In the genomic region with DNA sequence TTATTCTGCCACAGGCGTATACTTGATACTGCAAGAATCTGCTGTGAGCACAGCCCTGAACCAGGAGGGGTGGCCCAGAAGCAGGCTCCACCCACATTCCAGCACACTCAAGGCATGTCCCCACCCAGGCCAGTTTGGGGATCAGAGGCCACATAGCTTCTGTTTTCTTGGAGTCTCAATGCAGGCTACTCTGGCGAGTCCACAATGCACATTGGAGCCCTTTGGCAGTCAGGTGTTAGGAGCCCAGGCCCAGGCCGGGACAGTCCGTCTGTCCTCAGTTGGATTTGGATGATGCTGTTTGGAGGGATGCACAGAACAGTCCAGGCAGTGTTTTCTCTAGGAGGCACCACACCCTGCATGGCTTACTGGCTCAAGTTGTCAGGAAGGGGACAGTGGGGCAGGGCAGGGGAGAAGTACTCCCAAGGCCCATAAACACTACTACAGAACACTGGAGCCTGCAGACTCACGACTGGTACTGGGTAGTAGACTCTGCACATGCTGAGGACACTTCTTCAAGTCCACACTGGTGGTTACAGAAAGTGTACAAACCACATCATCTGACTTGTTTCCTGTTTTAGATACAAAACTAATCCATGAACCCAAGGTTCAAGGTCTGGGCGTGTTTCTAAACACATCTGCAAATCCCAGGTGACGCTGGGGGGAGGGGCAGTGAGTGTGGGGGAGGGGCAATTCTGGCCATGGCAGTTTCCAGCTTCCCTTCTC, we compare ENCODE assay signal across 8 mouse cellular contexts. TPM values are rescaled to one million over a fixed set of nuclear protein-coding genes. Genes with fewer than 3 reads are reported as not detected.
DNase-seq lines count a peak whose midpoint lies in the region; ATAC-seq lines count a peak whose summit lies in the region.

No protein-coding gene starts in this region.

- peak; percentile 50 for DNase-seq in adrenal gland, postnatal 14 days
- no peak for DNase-seq in adrenal gland, adult 2 months
- peak; percentile 95 for DNase-seq in ES-CJ7 (ENCODE audit: low read depth, low spot score)
- DNase-seq in natural killer cell, adult 2 months (ENCODE audit: low spot score in 2 of 2) = no peak
- DNase-seq in spleen, postnatal 36 days (ENCODE audit: low spot score in 2 of 2) = no peak

- H3K27ac ChIP-seq in heart, embryonic 15.5 days = peak overlapping the region; percentile 53
- H3K27ac ChIP-seq in limb, embryonic 12.5 days = peak overlapping the region; percentile 83
- peak overlapping the region; percentile 33; the same call in 1 of the 2 replicates for H3K27ac ChIP-seq in neural tube, embryonic 13.5 days (replicated peaks)

- H3K4me1 ChIP-seq in heart, embryonic 15.5 days (replicated peaks) = peaks cover 25% of the 10 kb centered on the region
- H3K4me1 ChIP-seq in limb, embryonic 12.5 days (replicated peaks) = peaks cover 23% of the 10 kb centered on the region
- peaks cover 18% of the 10 kb centered on the region for H3K4me1 ChIP-seq in neural tube, embryonic 13.5 days (replicated peaks)

- no peak overlapping the region for H3K9ac ChIP-seq in heart, embryonic 15.5 days
- H3K9ac ChIP-seq in limb, embryonic 12.5 days (replicated peaks) = no peak overlapping the region
- H3K9ac ChIP-seq in neural tube, embryonic 13.5 days = no peak overlapping the region

- no peaks in the 10 kb centered on the region for H3K27me3 ChIP-seq in heart, embryonic 15.5 days
- H3K27me3 ChIP-seq in limb, embryonic 12.5 days = no peaks in the 10 kb centered on the region
- no peaks in the 10 kb centered on the region for H3K27me3 ChIP-seq in neural tube, embryonic 13.5 days

- no peak overlapping the region for H3K4me3 ChIP-seq in heart, embryonic 15.5 days
- H3K4me3 ChIP-seq in limb, embryonic 12.5 days (replicated peaks) = no peak overlapping the region
- no peak overlapping the region for H3K4me3 ChIP-seq in neural tube, embryonic 13.5 days

- 34% methylated on average over 7 of the region's 7 CpGs for WGBS in heart, embryonic 15.5 days
- 30% methylated on average over 7 of the region's 7 CpGs for WGBS in limb, embryonic 12.5 days
- WGBS in neural tube, embryonic 13.5 days = 45% methylated on average over 7 of the region's 7 CpGs

- H3K4me2 ChIP-seq in heart, embryonic 15.5 days = no peak overlapping the region
- no peak overlapping the region for H3K4me2 ChIP-seq in limb, embryonic 12.5 days
- no peak overlapping the region for H3K4me2 ChIP-seq in neural tube, embryonic 13.5 days

- H3K9me3 ChIP-seq in heart, embryonic 15.5 days (replicated peaks) = no peaks in the 10 kb centered on the region
- no peaks in the 10 kb centered on the region for H3K9me3 ChIP-seq in limb, embryonic 12.5 days
- no peaks in the 10 kb centered on the region for H3K9me3 ChIP-seq in neural tube, embryonic 13.5 days

- H3K36me3 ChIP-seq in heart, embryonic 15.5 days = peaks cover 27% of the 10 kb centered on the region
- H3K36me3 ChIP-seq in limb, embryonic 12.5 days = peaks cover 54% of the 10 kb centered on the region
- peaks cover 51% of the 10 kb centered on the region for H3K36me3 ChIP-seq in neural tube, embryonic 13.5 days

- ATAC-seq in heart, embryonic 15.5 days (replicated peaks; ENCODE audit: insufficient number of reproducible peaks, insufficient read depth, low FRiP score, low read depth) = peak; percentile 38; the same call in 1 of the 2 replicates
- no peak for ATAC-seq in limb, embryonic 12.5 days (ENCODE audit: insufficient number of reproducible peaks, insufficient read depth, low FRiP score, low TSS enrichment, low read depth)
- no peak for ATAC-seq in neural tube, embryonic 13.5 days (ENCODE audit: low read depth)

RNA-seq across cellular contexts. Expression of gene Sec16a, which starts 13.5 kb away (rescaled TPM):
- 50.1 and 54.6 TPM in 2 replicates for total RNA-seq in adrenal gland, postnatal 14 days (2021)
- total RNA-seq in adrenal gland, adult 2 months (2021) = 10 to 100 TPM; 46.4 to 70.8 TPM
- 70.1 and 84.9 TPM in 2 replicates for polyA plus RNA-seq in adrenal gland, adult 2 months (2012; rRNA removed)
- 10.5 and 14.5 TPM in 2 replicates for polyA plus RNA-seq in heart, embryonic 15.5 days (2015; fragmentation: Nextera tagmentation; extraction: Ambion mirVana)
- 25.6 and 33.0 TPM in 2 replicates for polyA plus RNA-seq in limb, embryonic 12.5 days (2016; fragmentation: Nextera tagmentation; extraction: Ambion mirVana)
- polyA plus RNA-seq in neural tube, embryonic 13.5 days (2015; fragmentation: Nextera tagmentation; extraction: Ambion mirVana) = 18.4 and 20.7 TPM in 2 replicates

RNA-seq across cellular contexts. Expression of gene Inpp5e, which starts 49.6 kb away (rescaled TPM):
- 14.5 and 16.9 TPM in 2 replicates for total RNA-seq in adrenal gland, postnatal 14 days (2021)
- total RNA-seq in adrenal gland, adult 2 months (2021) = 10 to 100 TPM; 17.2 to 18.0 TPM
- 35.2 and 36.2 TPM in 2 replicates for polyA plus RNA-seq in adrenal gland, adult 2 months (2012; rRNA removed)
- 14.3 and 16.7 TPM in 2 replicates for polyA plus RNA-seq in heart, embryonic 15.5 days (2015; fragmentation: Nextera tagmentation; extraction: Ambion mirVana)
- polyA plus RNA-seq in limb, embryonic 12.5 days (2016; fragmentation: Nextera tagmentation; extraction: Ambion mirVana) = 29.1 and 30.3 TPM in 2 replicates
- 24.6 and 25.5 TPM in 2 replicates for polyA plus RNA-seq in neural tube, embryonic 13.5 days (2015; fragmentation: Nextera tagmentation; extraction: Ambion mirVana)

RNA-seq across cellular contexts. Expression of gene Notch1, which starts 57.9 kb away (rescaled TPM):
- total RNA-seq in adrenal gland, postnatal 14 days (2021) = 27.5 and 35.7 TPM in 2 replicates
- 10 to 100 TPM; 17.6 to 21.1 TPM for total RNA-seq in adrenal gland, adult 2 months (2021)
- polyA plus RNA-seq in adrenal gland, adult 2 months (2012; rRNA removed) = 37.1 and 49.2 TPM in 2 replicates
- polyA plus RNA-seq in heart, embryonic 15.5 days (2015; fragmentation: Nextera tagmentation; extraction: Ambion mirVana) = 10.8 and 24.2 TPM in 2 replicates
- 13.7 and 14.0 TPM in 2 replicates for polyA plus RNA-seq in limb, embryonic 12.5 days (2016; fragmentation: Nextera tagmentation; extraction: Ambion mirVana)
- polyA plus RNA-seq in neural tube, embryonic 13.5 days (2015; fragmentation: Nextera tagmentation; extraction: Ambion mirVana) = 19.3 and 20.5 TPM in 2 replicates

Comparison
In these comparisons a context has a peak if more than half of its experiments do, and no peak if none do; other contexts are left out.
1. DNase-seq: peak in adrenal gland, postnatal 14 days (single experiment) and ES-CJ7 (single experiment); none in adrenal gland, adult 2 months (single experiment), natural killer cell, adult 2 months (0 of 2) and spleen, postnatal 36 days (0 of 2).
2. H3K27ac ChIP-seq: peak in every context shown above with its lines; median percentile 83 in limb, embryonic 12.5 days; 53 in heart, embryonic 15.5 days; 33 in neural tube, embryonic 13.5 days.